7 mouse cellular contexts compared by ENCODE assay signal in the genomic region with DNA sequence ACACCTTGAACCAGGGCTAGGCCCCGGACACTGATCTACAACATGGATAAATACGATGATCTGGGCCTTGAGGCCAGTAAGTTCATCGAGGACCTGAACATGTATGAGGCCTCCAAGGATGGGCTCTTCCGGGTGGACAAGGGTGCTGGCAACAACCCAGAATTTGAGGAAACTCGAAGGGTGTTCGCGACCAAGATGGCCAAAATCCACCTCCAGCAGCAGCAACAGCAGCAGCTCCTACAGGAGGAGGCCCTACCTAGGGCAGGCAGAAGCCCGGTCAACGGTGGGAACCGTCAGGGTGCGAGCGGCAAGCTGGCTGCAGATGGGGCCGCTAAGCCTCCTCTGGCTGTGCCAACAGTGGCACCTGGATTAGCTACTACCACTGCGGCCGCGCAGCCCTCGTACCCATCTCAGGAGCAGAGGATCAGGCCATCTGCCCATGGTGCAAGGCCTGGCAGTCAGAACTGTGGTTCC. TPM values are rescaled to one million over a fixed set of nuclear protein-coding genes. Genes with fewer than 3 reads are reported as not detected.
DNase-seq lines count a peak whose midpoint lies in the region; ATAC-seq and TF ChIP-seq lines count a peak whose summit lies in the region.

No protein-coding gene starts in this region.

- 0 out of 2 replicates have a peak overlapping the region, but pooled peaks have one; percentile 14 for H3K27ac ChIP-seq in forebrain, embryonic 14.5 days (ENCODE audit: low read depth, low read length)
- H3K27ac ChIP-seq in kidney, postnatal 0 days, result peak overlapping the region; percentile 89
- peak overlapping the region; percentile 88 for H3K27ac ChIP-seq in midbrain, embryonic 10.5 days (replicated peaks)

- no peaks in the 10 kb centered on the region for H3K9me3 ChIP-seq in G1E (replicated peaks)
- no peaks in the 10 kb centered on the region for H3K9me3 ChIP-seq in forebrain, embryonic 14.5 days (replicated peaks; ENCODE audit: control insufficient read depth, low read length)
- no peaks in the 10 kb centered on the region for H3K9me3 ChIP-seq in kidney, postnatal 0 days (replicated peaks; ENCODE audit: low read length)
- no peaks in the 10 kb centered on the region; the same call in 1 of the 2 replicates for H3K9me3 ChIP-seq in midbrain, embryonic 10.5 days (replicated peaks)

- ATAC-seq in CD4-positive, CD25-positive, alpha-beta regulatory T cell, adult 4 months, result peak; percentile 21
- ATAC-seq in G1E (ENCODE audit: extremely low read depth, insufficient number of reproducible peaks, low FRiP score, poor library complexity, severe bottlenecking), result peak; percentile 22; the same call in 1 of the 2 replicates
- ATAC-seq in forebrain, embryonic 14.5 days, result peak; percentile 37
- peak; percentile 6; the same call in 1 of the 2 replicates for ATAC-seq in kidney, postnatal 0 days (replicated peaks; ENCODE audit: low FRiP score, low read depth)

- no peak for TF ChIP-seq CTCF in G1E (IDR thresholded peaks at IDR 0.05; ENCODE audit: low read depth, low read length)
- no peak for TF ChIP-seq CTCF in kidney, postnatal 0 days (IDR thresholded peaks at IDR 0.05; ENCODE audit: low read depth)

- H3K27me3 ChIP-seq in G1E (ENCODE audit: insufficient read depth, low read length), result peaks cover 7% of the 10 kb centered on the region; the same call in 1 of the 2 replicates
- no peaks in the 10 kb centered on the region for H3K27me3 ChIP-seq in forebrain, embryonic 14.5 days (replicated peaks; ENCODE audit: control insufficient read depth, insufficient read depth, low read length)
- no peaks in the 10 kb centered on the region for H3K27me3 ChIP-seq in kidney, postnatal 0 days (ENCODE audit: insufficient read depth, low read length)
- no peaks in the 10 kb centered on the region; the same call in 1 of the 2 replicates for H3K27me3 ChIP-seq in midbrain, embryonic 10.5 days (ENCODE audit: low read depth, poor library complexity, severe bottlenecking)

- peak overlapping the region; percentile 68 for H3K4me2 ChIP-seq in forebrain, embryonic 14.5 days (ENCODE audit: low read length)
- peak overlapping the region; percentile 88 for H3K4me2 ChIP-seq in kidney, postnatal 0 days (ENCODE audit: low read length)

- DNase-seq in G1E (ENCODE audit: low spot score), result no peak
- peak; percentile 20 for DNase-seq in forebrain, embryonic 14.5 days (ENCODE audit: low spot score)
- DNase-seq in kidney, postnatal 0 days (ENCODE audit: low spot score), result no peak
- peak; percentile 42 for DNase-seq in midbrain, embryonic 10.5 days (ENCODE audit: low spot score)
- peak; percentile 53 for DNase-seq in testis, postnatal 10 days (ENCODE audit: low spot score)
- no peak for DNase-seq in left cerebral cortex, postnatal 10 days (ENCODE audit: extremely low spot score in 1 of 2, low spot score in 2 of 2)

- H3K9ac ChIP-seq in forebrain, embryonic 14.5 days (ENCODE audit: low read length), result peak overlapping the region; percentile 74
- H3K9ac ChIP-seq in kidney, postnatal 0 days (ENCODE audit: low read depth, low read length), result peak overlapping the region; percentile 66

- intact Hi-C loops in left cerebral cortex, postnatal 10 days (cut with DNase I), result no loop called here

- H3K36me3 ChIP-seq in G1E (replicated peaks), result peaks cover 50% of the 10 kb centered on the region
- no peaks in the 10 kb centered on the region for H3K36me3 ChIP-seq in forebrain, embryonic 14.5 days (ENCODE audit: control insufficient read depth, insufficient read depth, low read length)
- H3K36me3 ChIP-seq in kidney, postnatal 0 days (ENCODE audit: insufficient read depth, low read length), result peaks cover 7% of the 10 kb centered on the region; the same call in 1 of the 2 replicates
- H3K36me3 ChIP-seq in midbrain, embryonic 10.5 days, result peaks cover 45% of the 10 kb centered on the region

- H3K4me1 ChIP-seq in G1E (ENCODE audit: insufficient read depth, low read depth, low read length), result peaks cover 58% of the 10 kb centered on the region
- peaks cover 16% of the 10 kb centered on the region for H3K4me1 ChIP-seq in forebrain, embryonic 14.5 days (ENCODE audit: control insufficient read depth, insufficient read depth, low read length)
- H3K4me1 ChIP-seq in kidney, postnatal 0 days (replicated peaks; ENCODE audit: insufficient read depth, low read length), result peaks cover 28% of the 10 kb centered on the region
- peaks cover 63% of the 10 kb centered on the region for H3K4me1 ChIP-seq in midbrain, embryonic 10.5 days

- H3K4me3 ChIP-seq in G1E (ENCODE audit: low read depth, low read length), result peak overlapping the region; percentile 77
- peak overlapping the region; percentile 57 for H3K4me3 ChIP-seq in forebrain, embryonic 14.5 days (ENCODE audit: low read depth, low read length)
- peak overlapping the region; percentile 55 for H3K4me3 ChIP-seq in kidney, postnatal 0 days (replicated peaks; ENCODE audit: low read depth, low read length)
- H3K4me3 ChIP-seq in midbrain, embryonic 10.5 days, result peak overlapping the region; percentile 73

- WGBS in forebrain, embryonic 14.5 days, result 15% methylated on average over 17 of the region's 17 CpGs
- 13% methylated on average over 17 of the region's 17 CpGs for WGBS in kidney, postnatal 0 days
- WGBS in midbrain, embryonic 10.5 days, result 29% methylated on average over 17 of the region's 17 CpGs

RNA-seq across cellular contexts. Expression of a gene that starts 0.7 kb away (rescaled TPM):
- 10 to 100 TPM; 37.6 to 41.0 TPM for polyA plus RNA-seq in CD4-positive, CD25-positive, alpha-beta regulatory T cell, adult 4 months (2017; shearing (Covaris generic))
- total RNA-seq in G1E (2014; fragmentation: Nextera tagmentation), result 30.3 and 31.2 TPM in 2 replicates
- total RNA-seq in G1E (2017), result 22.8 and 24.9 TPM in 2 replicates
- 12.8 and 14.0 TPM in 2 replicates for polyA plus RNA-seq in G1E (2012)
- polyA plus RNA-seq in forebrain, embryonic 14.5 days (2014; fragmentation: Nextera tagmentation; extraction: Ambion mirVana), result 23.1 and 23.5 TPM in 2 replicates
- 43.3 and 44.0 TPM in 2 replicates for polyA plus RNA-seq in kidney, postnatal 0 days (2015; fragmentation: Nextera tagmentation; extraction: Ambion mirVana)
- 50.1 and 51.6 TPM in 2 replicates for polyA plus RNA-seq in midbrain, embryonic 10.5 days (2016; fragmentation: Nextera tagmentation; extraction: Ambion mirVana)
- total RNA-seq in left cerebral cortex, postnatal 10 days (2021), result 10 to 100 TPM in 1 of 2 experiments, 1 to 10 TPM in 1; 9.9 to 10.1 TPM

RNA-seq across cellular contexts. Expression of a gene that starts 50.3 kb away (rescaled TPM):
- polyA plus RNA-seq in CD4-positive, CD25-positive, alpha-beta regulatory T cell, adult 4 months (2017; shearing (Covaris generic)), result 10 to 100 TPM; 46.0 to 55.2 TPM
- total RNA-seq in G1E (2014; fragmentation: Nextera tagmentation), result 42.3 and 43.3 TPM in 2 replicates
- total RNA-seq in G1E (2017), result 54.7 and 59.7 TPM in 2 replicates
- polyA plus RNA-seq in G1E (2012), result 1.8 and 2.0 TPM in 2 replicates
- polyA plus RNA-seq in forebrain, embryonic 14.5 days (2014; fragmentation: Nextera tagmentation; extraction: Ambion mirVana), result 46.3 and 56.2 TPM in 2 replicates
- 55.2 and 59.5 TPM in 2 replicates for polyA plus RNA-seq in kidney, postnatal 0 days (2015; fragmentation: Nextera tagmentation; extraction: Ambion mirVana)
- polyA plus RNA-seq in midbrain, embryonic 10.5 days (2016; fragmentation: Nextera tagmentation; extraction: Ambion mirVana), result 44.0 and 47.1 TPM in 2 replicates
- total RNA-seq in left cerebral cortex, postnatal 10 days (2021), result 10 to 100 TPM; 42.4 to 46.1 TPM

Comparison
In these comparisons a context has a peak if more than half of its experiments do, and no peak if none do; other contexts are left out.
1. DNase-seq: peak in forebrain, embryonic 14.5 days (single experiment), midbrain, embryonic 10.5 days (single experiment) and testis, postnatal 10 days (single experiment); none in G1E (single experiment), kidney, postnatal 0 days (single experiment) and left cerebral cortex, postnatal 10 days (0 of 2).
2. H3K27ac ChIP-seq: peak in every context shown above with its lines; median percentile 89 in kidney, postnatal 0 days; 88 in midbrain, embryonic 10.5 days; 14 in forebrain, embryonic 14.5 days.
3. RNA of a gene that starts 50.3 kb away (polyA plus RNA-seq): 46.0 to 55.2 TPM in CD4-positive, CD25-positive, alpha-beta regulatory T cell, adult 4 months, 55.2 to 59.5 TPM in kidney, postnatal 0 days, 46.3 to 56.2 TPM in forebrain, embryonic 14.5 days and 44.0 to 47.1 TPM in midbrain, embryonic 10.5 days; 1.8 to 2.0 TPM in G1E; every median in the first group is over 10 times any median in the second.
4. Peak in every context shown above with its lines, with median percentiles within 50 percentile points of each other: ATAC-seq and H3K4me3 ChIP-seq.